Mouse (Mus musculus) natural killer cell, adult 2 months (primary cell): ENCODE data around the gene Ptprt.

Experiments
- DNase-seq, 2 experiments: peaks; one replicate each; pipeline ENCODE4 v3.0.0; 2022; ENCODE audit warnings: low spot score in 2 of 2

The Ptprt gene

GRCm38 (mm10) chr2:162660941-162661386 is at the start of gene Ptprt:
Gene Ptprt (minus strand): TSS chr2:162661147.
- no peak for DNase-seq

DNA sequence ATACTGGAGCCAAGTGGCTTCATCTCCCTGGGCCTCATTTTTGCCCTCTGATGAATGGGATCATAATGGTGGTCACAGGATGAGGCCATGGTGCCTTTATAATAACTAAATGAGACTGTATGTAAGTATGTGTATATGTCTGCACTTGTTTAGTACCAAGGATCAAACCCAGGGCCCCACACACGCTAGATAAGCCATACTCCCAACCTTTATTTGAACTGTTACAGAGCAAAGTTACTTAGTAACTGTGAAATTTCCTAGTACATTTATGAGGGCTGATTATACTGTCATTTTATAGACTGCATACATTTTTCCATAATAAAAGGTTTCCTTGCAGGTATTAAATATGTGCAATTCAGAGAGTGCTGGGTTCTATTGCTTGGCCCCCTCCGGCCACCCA is 49.5 kb upstream of the Ptprt start:
- DNase-seq = no peak

GRCm38 (mm10) chr2:162699691-162700090 is 38.7 kb upstream of the Ptprt start:
- DNase-seq = no peak

- no peak for DNase-seq
Measured at GRCm38 (mm10) chr2:162699036-162699435, 38.1 kb upstream of the Ptprt start.

DNA sequence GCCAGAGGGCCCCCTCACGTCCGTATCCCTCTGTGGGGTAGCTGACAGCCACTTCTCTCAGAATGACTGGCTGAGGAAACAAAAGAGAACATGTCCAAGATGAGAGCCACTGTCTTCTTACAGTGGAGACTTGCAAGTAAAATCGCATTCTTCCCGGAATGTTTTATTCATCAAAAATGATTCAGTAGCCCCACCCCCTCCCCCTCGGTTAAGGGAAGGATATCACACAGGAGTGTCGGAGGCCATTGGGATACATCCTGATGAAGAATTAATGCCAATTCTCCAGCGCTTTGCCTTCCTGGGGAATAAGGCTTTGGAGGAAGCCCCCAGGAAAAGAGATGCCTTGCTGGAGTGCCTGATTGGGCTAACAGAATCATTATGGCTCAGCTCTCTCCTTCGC is 37.1 kb upstream of the Ptprt start:
- no peak for DNase-seq

GRCm38 (mm10) chr2:162697151-162697550 is 36.2 kb upstream of the Ptprt start:
- no peak for DNase-seq

- no peak for DNase-seq
Measured at GRCm38 (mm10) chr2:162692143-162692542, 31.2 kb upstream of the Ptprt start.

DNA sequence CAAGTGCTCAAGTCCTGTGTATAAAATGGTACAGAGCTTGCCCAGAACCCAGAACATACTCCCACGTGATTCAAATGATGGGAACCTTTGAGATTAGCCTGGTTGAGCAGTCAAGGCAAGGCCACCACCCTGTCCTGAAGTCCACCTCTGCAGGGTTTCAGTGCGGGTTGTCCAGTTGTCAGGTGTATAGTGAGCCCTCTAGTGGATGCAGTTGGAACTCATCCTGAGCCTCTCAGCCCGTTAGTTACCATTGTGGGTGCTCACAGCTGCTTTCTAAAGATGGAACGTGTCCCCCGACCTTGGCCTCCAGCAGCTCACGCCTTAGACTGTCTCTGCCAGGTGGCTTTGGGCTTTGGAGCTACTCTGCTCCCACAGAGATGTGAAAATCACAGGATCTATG is 21.7 kb upstream of the Ptprt start:
- no peak for DNase-seq

DNA sequence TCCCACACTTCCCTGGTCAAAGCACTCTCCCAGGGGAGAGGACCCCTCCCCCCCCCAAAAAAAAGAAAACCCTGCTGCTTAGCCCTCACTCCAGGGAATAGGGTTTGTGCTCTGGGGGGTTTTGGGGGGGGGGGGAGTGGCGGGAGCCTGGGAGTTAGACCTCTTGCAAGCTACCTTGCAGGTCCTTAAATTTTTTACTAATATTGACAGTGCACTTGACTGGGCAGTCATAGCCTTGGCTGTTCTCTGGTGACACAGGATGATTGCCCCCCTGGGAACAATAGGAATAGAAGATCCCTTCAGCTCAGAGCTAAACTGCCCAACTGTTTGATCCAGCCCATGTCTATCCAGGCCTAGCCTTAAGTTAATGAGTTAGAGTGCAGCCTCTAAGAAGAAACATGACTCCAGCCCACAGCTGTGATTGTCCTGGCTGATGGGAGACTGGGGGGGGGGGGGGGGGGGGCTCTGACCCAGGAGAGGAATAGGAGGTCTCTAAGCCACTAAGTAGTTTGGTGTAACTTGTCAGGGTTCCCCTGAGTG is 1.6 kb upstream of the Ptprt start:
- DNase-seq = no peak

- DNase-seq = no peak
Measured at GRCm38 (mm10) chr2:162661733-162662132, 786 bp upstream of the Ptprt start.

DNA sequence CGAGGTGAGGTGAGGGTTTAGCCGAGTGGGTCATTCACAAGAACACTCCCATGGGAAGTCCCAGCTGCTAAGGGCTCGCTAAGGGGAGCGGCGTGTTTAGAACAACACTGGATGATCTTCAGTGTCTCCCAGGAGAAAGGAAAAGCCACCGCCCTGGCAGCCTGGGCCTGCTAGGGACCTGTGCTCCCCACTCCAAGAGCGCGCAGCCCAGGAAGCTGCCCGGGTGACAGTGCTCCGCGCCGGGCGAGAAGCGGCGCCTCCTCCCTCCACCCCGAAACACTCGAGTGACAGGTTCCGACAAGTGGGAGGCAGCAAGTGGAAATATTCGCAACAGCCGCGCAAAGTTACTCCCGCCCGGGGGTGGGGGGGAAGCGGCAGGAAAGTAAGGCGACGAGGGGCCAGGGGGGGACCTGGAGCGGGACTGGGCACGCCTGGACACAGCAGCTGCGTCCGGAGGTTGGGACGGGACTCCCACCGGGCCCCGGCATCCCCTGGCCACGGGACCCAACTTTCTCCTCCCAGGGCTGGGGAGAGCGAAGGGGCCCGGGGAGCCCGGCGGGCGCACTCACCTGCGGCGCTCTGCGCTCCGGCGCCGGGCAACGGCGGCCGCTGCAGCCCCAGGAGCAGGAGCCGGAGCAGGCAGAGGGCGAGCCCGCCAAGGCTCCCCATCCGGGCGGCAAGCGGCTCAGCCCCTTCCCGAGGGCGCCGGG is 561 bp downstream of the Ptprt start:
- no peak for DNase-seq

DNA sequence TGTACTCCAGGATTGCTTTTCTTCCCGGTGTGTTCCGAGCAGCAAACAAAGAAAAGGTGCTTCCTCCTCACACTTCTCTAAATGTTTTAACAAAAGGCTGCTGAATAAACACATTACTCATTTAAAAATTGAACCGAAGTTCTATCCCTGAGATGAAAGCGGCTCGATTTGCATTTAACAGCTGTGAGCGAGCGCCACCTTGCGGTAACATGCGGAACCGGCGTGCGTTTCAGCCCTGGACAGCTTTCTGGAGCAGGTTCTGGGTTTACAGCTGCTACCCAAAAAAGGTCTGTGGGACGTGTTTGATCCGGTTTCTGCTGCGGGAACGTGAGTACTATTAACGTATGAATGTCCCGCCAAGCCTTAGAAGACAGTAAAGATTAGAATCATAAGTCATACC is 1.9 kb downstream of the Ptprt start:
- no peak for DNase-seq

GRCm38 (mm10) chr2:162657541-162657940 is 3.4 kb downstream of the Ptprt start:
- no peak for DNase-seq

DNA sequence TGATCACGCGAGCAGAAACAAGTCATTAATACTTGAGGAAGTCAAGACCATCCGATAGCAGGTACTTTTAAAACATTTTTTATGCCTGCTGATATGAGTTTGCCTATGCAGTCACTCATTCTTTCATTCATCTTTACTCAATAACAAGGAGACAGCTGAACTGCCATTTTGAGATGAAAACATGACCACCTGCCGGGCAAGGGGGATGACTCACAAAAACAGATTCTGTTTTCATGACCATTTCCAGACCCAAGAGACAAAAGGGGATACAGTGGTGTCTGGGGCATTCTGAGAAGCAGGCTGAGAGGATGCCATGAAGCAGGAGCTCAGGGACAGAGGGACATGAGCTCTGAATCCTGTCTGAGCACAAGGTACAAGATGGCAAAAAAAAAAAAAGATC is 6.5 kb downstream of the Ptprt start:
- DNase-seq = no peak

- DNase-seq = no peak
Measured at GRCm38 (mm10) chr2:162638676-162639075, 22.3 kb downstream of the Ptprt start.

GRCm38 (mm10) chr2:162637537-162637936 is 23.4 kb downstream of the Ptprt start:
- DNase-seq = no peak

DNA sequence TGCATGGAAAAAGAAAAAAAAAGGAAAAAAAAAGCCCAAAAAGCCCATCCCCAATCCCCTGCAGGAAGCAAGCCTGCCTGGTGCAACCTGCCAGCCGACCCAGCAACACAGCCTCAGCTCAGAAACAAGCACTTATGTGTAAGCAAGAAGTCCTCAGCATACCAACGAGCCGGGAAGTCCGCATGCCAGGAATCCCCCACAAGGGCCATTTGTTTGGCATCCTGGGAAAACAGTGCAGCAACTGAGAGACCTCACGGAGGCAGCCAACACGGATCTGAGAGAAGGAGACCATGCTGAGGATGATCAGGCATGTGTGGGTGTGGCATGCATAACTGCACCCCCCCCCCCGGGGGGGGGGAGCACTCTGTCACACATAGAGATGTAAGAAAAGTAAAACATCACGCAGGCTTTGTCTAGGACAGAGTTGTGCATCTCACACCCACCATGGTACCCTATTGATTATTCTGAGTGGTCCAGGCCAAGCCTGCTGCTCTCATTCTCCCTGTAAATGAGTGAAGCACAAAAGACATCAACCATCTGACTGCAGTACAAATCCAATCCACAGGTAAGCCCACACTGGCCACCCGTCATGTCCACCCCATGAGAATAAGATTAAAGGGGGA is 24.4 kb downstream of the Ptprt start:
- no peak for DNase-seq

DNA sequence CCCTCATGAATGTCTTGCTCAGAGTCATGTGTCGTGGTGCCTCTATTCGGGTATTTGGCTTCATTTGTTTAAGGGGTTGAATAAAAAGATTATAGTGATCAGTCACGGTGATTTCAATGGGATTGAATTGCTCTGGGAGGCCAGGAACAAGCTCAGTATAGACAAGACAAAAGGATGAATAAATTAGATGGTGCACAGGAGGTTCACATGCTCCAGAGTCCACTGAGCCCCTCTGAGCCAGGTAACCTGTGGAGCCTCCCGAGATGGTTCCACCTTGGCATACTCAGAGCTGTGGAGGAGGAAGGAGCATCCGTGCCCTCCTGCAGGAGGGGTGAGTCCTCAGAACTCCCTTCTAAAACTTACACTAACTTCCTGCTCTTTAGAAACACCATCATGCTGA is 26.0 kb downstream of the Ptprt start:
- DNase-seq = no peak

DNA sequence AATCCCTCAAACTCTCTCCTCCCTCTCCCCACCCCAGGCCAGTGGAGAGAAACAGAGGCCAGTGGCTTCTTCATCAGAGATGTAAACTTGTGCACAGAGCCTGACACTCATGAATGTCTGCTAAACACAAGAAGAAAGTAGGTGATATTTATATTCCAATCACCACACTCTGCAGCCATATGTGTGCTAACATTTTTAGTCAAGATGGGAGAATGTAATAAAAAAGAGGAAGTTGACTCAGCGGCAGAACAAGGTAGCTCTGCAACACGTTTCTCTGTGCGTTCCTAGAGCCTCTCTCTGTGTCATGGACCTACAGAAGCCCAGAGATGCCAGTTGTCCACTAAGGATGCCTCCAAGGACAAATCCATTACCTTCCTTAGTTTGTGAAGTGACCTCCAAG is 34.9 kb downstream of the Ptprt start:
- no peak for DNase-seq

DNA sequence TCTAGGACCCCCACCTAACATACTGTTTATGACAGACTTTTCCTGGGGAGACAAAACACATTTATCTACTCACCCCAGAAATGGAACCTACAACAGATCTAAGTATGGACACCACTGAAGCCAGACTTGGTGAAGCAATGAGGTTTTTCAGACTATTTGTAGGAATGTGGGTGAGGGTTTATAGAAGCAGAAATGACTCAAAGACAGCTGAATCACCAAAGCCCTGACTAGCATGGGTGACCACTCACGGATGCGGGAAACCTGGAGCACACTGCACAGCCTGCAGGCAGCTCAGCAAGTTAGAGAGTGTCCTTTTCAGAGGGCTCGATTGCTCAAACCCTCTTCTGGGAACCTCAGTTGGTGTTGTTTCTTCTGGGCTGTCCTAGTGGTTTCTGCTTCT is 36.2 kb downstream of the Ptprt start:
- DNase-seq = no peak

DNA sequence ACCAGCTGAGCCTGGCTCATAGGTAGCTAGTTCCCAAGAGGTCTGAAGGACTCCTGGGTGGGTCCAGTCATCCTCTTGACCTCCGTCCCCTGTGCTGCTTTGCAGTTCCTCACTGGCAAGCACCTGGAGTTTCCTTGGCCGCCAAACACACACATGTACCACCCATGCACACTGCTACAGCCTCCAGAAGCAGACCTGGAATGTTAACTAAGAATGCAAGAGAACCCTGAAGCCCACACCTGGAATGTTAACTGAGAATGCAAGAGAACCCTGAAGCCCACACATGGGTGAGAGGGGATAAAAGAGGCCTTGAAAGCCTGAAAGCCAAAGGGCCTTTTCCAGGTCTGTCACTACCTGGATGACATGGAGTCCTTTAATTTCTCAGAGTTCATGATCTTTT is 46.7 kb downstream of the Ptprt start:
- no peak for DNase-seq

DNA sequence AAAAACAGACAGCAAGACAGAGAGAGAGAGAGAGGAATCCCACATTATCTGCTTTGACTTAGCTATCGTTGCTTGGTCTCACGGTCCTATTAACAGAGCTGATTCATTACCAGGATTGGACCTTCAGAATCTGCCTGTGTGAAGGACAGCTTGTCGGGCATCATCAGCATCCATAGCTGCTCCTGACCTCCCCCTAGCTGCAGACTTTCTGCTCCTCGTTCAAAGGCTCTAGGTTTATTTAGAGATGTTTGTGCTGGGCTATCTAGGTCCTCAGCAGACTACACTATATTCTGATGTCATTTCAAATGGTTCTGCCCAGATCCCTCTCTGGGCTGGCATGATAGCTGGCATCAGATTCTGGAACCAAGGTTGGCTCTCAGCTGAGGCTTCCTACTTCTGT is 47.5 kb downstream of the Ptprt start:
- no peak for DNase-seq

GRCm38 (mm10) chr2:162602721-162603120 is 58.2 kb downstream of the Ptprt start:
- no peak for DNase-seq
